Mouse (Mus musculus) intestine, embryonic 16.5 days (tissue): ENCODE data around the gene Sppl2b. TPM values are rescaled to one million over a fixed set of nuclear protein-coding genes. Genes with fewer than 3 reads are reported as not detected.

Source experiments
- ATAC-seq: fragments of 200-750 bp; cut with Nextera tagmentation; 2 replicates; pipeline ENCODE4 v1.8.0; 2017; ENCODE audit warnings: moderate TSS enrichment, moderate library complexity
- H3K27ac ChIP-seq: fragments of 300-500 bp; sonication (generic); 2 replicates; pipeline ENCODE4 v1.5.1; 2014; ENCODE audit warnings: mild to moderate bottlenecking, low read length
- H3K27me3 ChIP-seq: fragments of 300-500 bp; sonication (generic); replicated peaks from 2 replicates; pipeline ENCODE4 v1.6.1; 2014; ENCODE audit warnings: low read length, control low read depth, mixed read lengths; ENCODE audit not compliant: control insufficient read depth, insufficient read depth
- H3K36me3 ChIP-seq: fragments of 300-500 bp; sonication (generic); 2 replicates; pipeline ENCODE4 v1.6.1; 2014; ENCODE audit warnings: low read length, control low read depth; ENCODE audit not compliant: control insufficient read depth, insufficient read depth
- H3K4me1 ChIP-seq: fragments of 300-500 bp; sonication (generic); 2 replicates; pipeline ENCODE4 v1.6.1; 2014; ENCODE audit warnings: low read length, control low read depth, mixed read lengths; ENCODE audit not compliant: control insufficient read depth, insufficient read depth
- H3K4me2 ChIP-seq: fragments of 300-500 bp; sonication (generic); 2 replicates; pipeline ENCODE4 v1.6.1; 2014; ENCODE audit warnings: low read depth, low read length, control low read depth
- H3K4me3 ChIP-seq: fragments of 300-500 bp; sonication (generic); 2 replicates; pipeline ENCODE4 v1.5.1; 2014; ENCODE audit warnings: mild to moderate bottlenecking, low read length
- H3K9ac ChIP-seq: fragments of 300-500 bp; sonication (generic); 2 replicates; pipeline ENCODE4 v1.6.1; 2014; ENCODE audit warnings: low read depth, low read length
- H3K9me3 ChIP-seq: fragments of 300-500 bp; sonication (generic); 2 replicates; pipeline ENCODE4 v1.6.1; 2016; ENCODE audit warnings: low read length, control low read depth; ENCODE audit not compliant: control insufficient read depth
- WGBS: fragments of 180-500 bp; shearing (Covaris S2); extraction: QIAGEN DNeasy Blood & Tissue Kit; methylation state at CpG from one replicate; pipeline ENCODE4 v1.1.7; 2014; 5-methylcytosine and 5-hydroxymethylcytosine counted together
- polyA plus RNA-seq: library from polyadenylated mRNA; unstranded; fragments of >200 nt; fragmentation: Nextera tagmentation; extraction: Ambion mirVana; gene quantifications from 2 replicates; pipeline ENCODE4 v1.2.1, GENCODE M21; 2015

The Sppl2b gene
- polyA plus RNA-seq, 1 experiment from 2014 or later = 36.6 TPM

- Histone ChIP-seq H3K27ac (no peak overlapping the region), H3K4me1 (peaks cover 25% of the 10 kb centered on the region), H3K4me2 (no peak overlapping the region), H3K36me3 (peaks cover 3% of the 10 kb centered on the region), H3K9ac (peak overlapping the region; percentile 30; the same call in 1 of the 2 replicates), H3K27me3 (no peaks in the 10 kb centered on the region), H3K9me3 (no peaks in the 10 kb centered on the region), H3K4me3 (no peak overlapping the region)
- WGBS = 52% methylated on average over 8 of the region's 8 CpGs
- ATAC-seq = no peak
Measured at GRCm38 (mm10) chr10:80857386-80857785, 2.3 kb downstream of the Sppl2b start.

DNA sequence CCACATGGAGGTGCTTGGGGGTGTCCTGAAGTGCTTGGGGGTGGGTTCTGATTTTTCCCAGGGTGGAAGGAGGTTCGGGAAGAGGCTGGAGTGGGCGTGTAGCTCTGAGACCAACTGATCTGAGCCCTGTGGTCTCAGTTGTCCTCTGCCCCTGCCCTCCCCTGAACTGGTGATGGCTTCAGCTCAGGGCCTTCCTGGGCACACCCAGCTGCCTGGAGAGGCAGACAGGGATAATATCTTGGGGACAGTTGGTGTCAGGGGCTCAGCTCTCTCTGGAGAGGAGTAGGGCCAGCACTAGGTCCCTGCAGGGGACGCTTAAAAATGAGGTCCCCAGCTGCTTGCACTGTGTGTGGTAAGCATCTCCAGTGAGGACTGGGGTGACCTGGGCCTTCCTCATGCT lies 2.8 kb downstream of the Sppl2b start:
- H3K36me3 ChIP-seq = no peaks in the 10 kb centered on the region
- WGBS = 55% methylated on average over 3 of the region's 3 CpGs
- H3K9me3 ChIP-seq = no peaks in the 10 kb centered on the region
- no peak overlapping the region for H3K27ac ChIP-seq
- H3K9ac ChIP-seq = peak overlapping the region; percentile 30; the same call in 1 of the 2 replicates
- peaks cover 25% of the 10 kb centered on the region for H3K4me1 ChIP-seq
- H3K4me2 ChIP-seq = no peak overlapping the region
- no peaks in the 10 kb centered on the region for H3K27me3 ChIP-seq
- no peak overlapping the region for H3K4me3 ChIP-seq
- ATAC-seq = no peak

DNA sequence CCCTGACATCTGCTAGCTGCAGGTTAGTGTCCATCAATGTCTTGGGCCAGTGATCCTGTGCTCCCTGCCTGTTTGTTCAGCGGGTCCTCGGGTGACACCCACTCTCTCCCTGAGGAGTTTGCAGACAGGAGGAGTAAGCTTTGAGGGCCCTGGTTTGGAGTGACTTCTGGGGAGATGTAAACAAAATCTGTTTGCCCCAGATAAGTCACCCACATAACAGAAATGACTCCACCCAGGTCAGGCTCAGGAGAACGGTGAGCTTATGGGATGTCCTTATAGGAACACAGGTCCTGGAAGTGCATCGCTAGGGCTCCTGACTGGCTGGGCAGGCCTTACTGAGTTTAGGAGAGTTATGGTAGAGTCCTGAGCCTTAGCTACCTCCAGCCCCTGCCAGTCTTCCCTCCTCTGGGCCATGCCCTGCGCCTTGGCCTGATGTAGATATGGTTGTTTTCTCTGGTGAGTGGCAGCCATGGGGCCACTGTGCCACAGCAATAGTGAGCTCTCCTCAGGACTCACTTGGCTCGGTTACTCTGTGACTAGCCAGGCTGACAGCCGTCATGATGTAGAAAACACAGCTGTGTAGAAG lies 3.4 kb downstream of the Sppl2b start:
- Histone ChIP-seq H3K4me2 (no peak overlapping the region), H3K9me3 (no peaks in the 10 kb centered on the region), H3K4me1 (peaks cover 25% of the 10 kb centered on the region), H3K36me3 (no peaks in the 10 kb centered on the region), H3K27ac (no peak overlapping the region), H3K9ac (no peak overlapping the region), H3K4me3 (no peak overlapping the region), H3K27me3 (no peaks in the 10 kb centered on the region)
- WGBS = 70% methylated on average over 7 of the region's 7 CpGs
- peak; percentile 34 for ATAC-seq

GRCm38 (mm10) chr10:80862305-80862704 lies 7.2 kb downstream of the Sppl2b start:
- 91% methylated on average over 5 of the region's 5 CpGs for WGBS
- no peak overlapping the region for H3K9ac ChIP-seq

GRCm38 (mm10) chr10:80864446-80864845 lies 9.4 kb downstream of the Sppl2b start:
- H3K9me3 ChIP-seq = no peaks in the 10 kb centered on the region
- no peaks in the 10 kb centered on the region for H3K4me1 ChIP-seq
- H3K36me3 ChIP-seq = peaks cover 7% of the 10 kb centered on the region; the same call in 1 of the 2 replicates
- no peak overlapping the region for H3K4me3 ChIP-seq
- H3K27me3 ChIP-seq = no peaks in the 10 kb centered on the region
- no peak overlapping the region for H3K4me2 ChIP-seq
- H3K27ac ChIP-seq = no peak overlapping the region
- H3K9ac ChIP-seq = no peak overlapping the region
- WGBS = 87% methylated on average over 16 of the region's 16 CpGs
- no peak for ATAC-seq

More at GRCm38 (mm10) chr10:80862305-80862704, 7.2 kb downstream of the Sppl2b start:
- Histone ChIP-seq H3K9me3 (no peaks in the 10 kb centered on the region), H3K36me3 (peaks cover 4% of the 10 kb centered on the region; the same call in 1 of the 2 replicates), H3K27ac (no peak overlapping the region), H3K4me3 (no peak overlapping the region), H3K27me3 (no peaks in the 10 kb centered on the region), H3K4me1 (peaks cover 8% of the 10 kb centered on the region), H3K4me2 (no peak overlapping the region)
- ATAC-seq = no peak

GRCm38 (mm10) chr10:80870993-80871392 lies 15.9 kb downstream of the Sppl2b start:
- Histone ChIP-seq H3K27ac (no peak overlapping the region), H3K27me3 (no peaks in the 10 kb centered on the region), H3K4me2 (no peak overlapping the region), H3K9me3 (no peaks in the 10 kb centered on the region), H3K4me1 (no peaks in the 10 kb centered on the region), H3K9ac (no peak overlapping the region), H3K36me3 (peaks cover 3% of the 10 kb centered on the region; the same call in 1 of the 2 replicates), H3K4me3 (no peak overlapping the region)
- no peak for ATAC-seq
- 45% methylated on average over 5 of the region's 6 CpGs for WGBS

DNA sequence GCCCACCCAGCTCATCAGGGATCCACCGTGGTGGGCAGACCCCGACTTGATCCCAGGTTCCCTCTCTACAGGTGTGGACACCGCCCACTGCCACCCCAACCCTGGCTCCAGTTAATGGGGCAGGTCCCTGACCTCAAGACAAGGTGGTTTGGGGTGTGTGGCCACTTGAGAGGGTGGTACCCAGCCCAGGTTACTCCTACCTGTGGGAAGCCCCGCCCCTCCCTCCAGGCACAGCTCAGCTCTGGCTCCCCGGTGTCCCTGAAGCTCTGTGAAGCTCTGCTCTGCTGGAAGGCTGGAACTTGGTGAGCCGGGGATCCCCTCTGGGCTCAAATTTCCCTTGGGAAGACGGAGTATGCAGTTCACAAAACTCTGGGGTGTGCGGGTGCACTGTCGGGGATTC lies 16.5 kb downstream of the Sppl2b start, which contains the start of gene Tmprss9:
Gene Tmprss9, plus strand, starts transcription at position 268 of the 400 bp plus-strand sequence.
- Histone ChIP-seq H3K4me1 (no peaks in the 10 kb centered on the region), H3K27ac (no peak within 1 kb of the TSS), H3K4me2 (no peak within 1 kb of the TSS), H3K9me3 (no peaks in the 10 kb centered on the region), H3K4me3 (no peak within 1 kb of the TSS), H3K36me3 (0 out of 2 replicates have a peak, but pooled peaks cover 3% of the 10 kb centered on the region), H3K9ac (no peak within 1 kb of the TSS), H3K27me3 (no peaks in the 10 kb centered on the region)
- no peak for ATAC-seq
- 21% methylated on average over 9 of the region's 9 CpGs for WGBS

GRCm38 (mm10) chr10:80874035-80874434 lies 19.0 kb downstream of the Sppl2b start:
- H3K9ac ChIP-seq = no peak overlapping the region
- no peak for ATAC-seq
- WGBS = 74% methylated on average over 9 of the region's 9 CpGs
- H3K9me3 ChIP-seq = no peaks in the 10 kb centered on the region
- no peaks in the 10 kb centered on the region for H3K36me3 ChIP-seq
- H3K4me2 ChIP-seq = no peak overlapping the region
- no peaks in the 10 kb centered on the region for H3K27me3 ChIP-seq
- H3K4me3 ChIP-seq = no peak overlapping the region
- no peak overlapping the region for H3K27ac ChIP-seq
- no peaks in the 10 kb centered on the region for H3K4me1 ChIP-seq

- Histone ChIP-seq H3K4me1 (no peaks in the 10 kb centered on the region), H3K9me3 (no peaks in the 10 kb centered on the region), H3K36me3 (no peaks in the 10 kb centered on the region), H3K4me2 (no peak overlapping the region), H3K27ac (no peak overlapping the region), H3K27me3 (no peaks in the 10 kb centered on the region), H3K4me3 (no peak overlapping the region), H3K9ac (no peak overlapping the region)
- ATAC-seq = peak; percentile 38; the same call in 1 of the 2 replicates
- WGBS = 27% methylated on average over 5 of the region's 5 CpGs
Measured at GRCm38 (mm10) chr10:80876028-80876427, 21.0 kb downstream of the Sppl2b start.

DNA sequence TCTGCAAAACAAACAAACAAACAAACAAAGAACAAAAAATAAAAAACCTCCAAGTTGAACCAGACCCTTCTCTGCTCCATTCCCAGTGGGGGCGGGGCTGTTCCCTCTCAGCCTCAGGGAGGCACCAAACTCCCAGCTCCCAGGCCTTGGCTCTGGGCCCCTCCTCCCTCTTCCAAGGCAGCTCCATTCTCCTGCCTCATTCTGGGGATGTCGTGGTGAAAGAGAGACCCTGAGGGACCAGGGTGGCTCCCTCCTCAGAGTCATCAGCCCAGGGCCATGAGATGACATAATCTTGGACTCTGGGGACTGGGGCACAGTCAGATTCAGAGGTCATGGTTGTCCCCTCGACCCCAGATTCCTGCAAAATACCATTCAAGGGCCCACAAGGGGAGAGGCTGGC lies 21.5 kb downstream of the Sppl2b start:
- H3K4me2 ChIP-seq = no peak overlapping the region
- H3K27ac ChIP-seq = no peak overlapping the region
- no peak overlapping the region for H3K4me3 ChIP-seq
- 19% methylated on average over 3 of the region's 3 CpGs for WGBS
- no peaks in the 10 kb centered on the region for H3K36me3 ChIP-seq
- H3K27me3 ChIP-seq = no peaks in the 10 kb centered on the region
- H3K9ac ChIP-seq = no peak overlapping the region
- H3K4me1 ChIP-seq = no peaks in the 10 kb centered on the region
- no peak for ATAC-seq
- H3K9me3 ChIP-seq = no peaks in the 10 kb centered on the region
